Mouse (Mus musculus) MEL (cell line): ENCODE measurements around the gene Crat. TPM values are rescaled to one million over a fixed set of nuclear protein-coding genes. Genes with fewer than 3 reads are reported as not detected.
A peak's percentile ranks its signal among the peaks of the same experiment; 100 is the strongest.

ENCODE experiments used
- DNase-seq: peaks from one replicate; pipeline ENCODE4 v3.0.0; 2011; ENCODE audit warnings: low read depth, low spot score
- H3K27ac ChIP-seq: 2 replicates; pipeline ENCODE4 v1.5.1; 2012; ENCODE audit warnings: low read depth, mild to moderate bottlenecking, control low read depth, low read length, moderate library complexity; ENCODE audit not compliant: control insufficient read depth
- H3K27me3 ChIP-seq, 2 experiments: fragments of 150-350 bp in 1 of 2; sonication (generic) in 1 of 2; 2 replicates each; pipeline ENCODE4 v1.6.1; 2012; ENCODE audit warnings: low read length in 2 of 2, mild to moderate bottlenecking in 2 of 2, improper control_type of control experiment in 1 of 2, moderate library complexity in 1 of 2; ENCODE audit not compliant: insufficient read depth in 2 of 2, control insufficient read depth in 1 of 2
- H3K36me3 ChIP-seq, 2 experiments: 2 replicates each; pipeline ENCODE4 v1.6.1; 2012 to 2014; ENCODE audit warnings: low read length in 2 of 2, improper control_type of control experiment in 1 of 2, inconsistent platforms in 1 of 2, mild to moderate bottlenecking in 1 of 2; ENCODE audit not compliant: insufficient read depth in 2 of 2, control insufficient read depth in 1 of 2
- H3K4me1 ChIP-seq, 2 experiments: fragments of 150-350 bp in 1 of 2; sonication (generic) in 1 of 2; 2 replicates each; pipeline ENCODE4 v1.6.1; 2012; ENCODE audit warnings: low read length in 2 of 2, improper control_type of control experiment in 1 of 2, mild to moderate bottlenecking in 1 of 2; ENCODE audit not compliant: insufficient read depth in 2 of 2, control insufficient read depth in 1 of 2
- H3K4me3 ChIP-seq, 2 experiments: fragments of 150-350 bp in 1 of 2; sonication (generic) in 1 of 2; 2 replicates each; pipeline ENCODE4 v1.5.1; 2012; ENCODE audit warnings: low read depth in 2 of 2, low read length in 2 of 2, mild to moderate bottlenecking in 2 of 2, moderate library complexity in 2 of 2, control low read depth in 1 of 2, improper control_type of control experiment in 1 of 2; ENCODE audit not compliant: control insufficient read depth in 1 of 2, insufficient read depth in 1 of 2
- H3K79me2 ChIP-seq: 2 replicates; pipeline ENCODE4 v1.6.1; 2012; ENCODE audit warnings: mild to moderate bottlenecking, low read length, moderate library complexity; ENCODE audit not compliant: control insufficient read depth, poor library complexity, insufficient read depth
- H3K9ac ChIP-seq: 2 replicates; pipeline ENCODE4 v1.6.1; 2012; ENCODE audit warnings: low read depth, mild to moderate bottlenecking, control low read depth, low read length, moderate library complexity; ENCODE audit not compliant: control insufficient read depth, poor library complexity, severe bottlenecking
- H3K9me3 ChIP-seq: fragments of 150-350 bp; sonication (generic); replicated peaks from 2 replicates; pipeline ENCODE4 v1.6.1; 2012; ENCODE audit warnings: mild to moderate bottlenecking, low read length, improper control_type of control experiment, moderate library complexity; ENCODE audit not compliant: insufficient read depth
- BHLHE40 ChIP-seq: IDR thresholded peaks from 2 replicates; pipeline ENCODE4 v1.6.1; 2012; ENCODE audit warnings: low read depth, mild to moderate bottlenecking, inconsistent platforms, low read length, improper control_type of control experiment, borderline replicate concordance
- CHD2 ChIP-seq: IDR thresholded peaks from 2 replicates; pipeline ENCODE4 v1.6.1; 2011; ENCODE audit warnings: low read length, improper control_type of control experiment
- CTCF ChIP-seq, 3 experiments: IDR thresholded peaks in 2 of 3; conservative IDR thresholded peaks in 1 of 3; 2 replicates each; pipeline ENCODE4 v1.5.1; 2011 to 2012; ENCODE audit warnings: low read length in 3 of 3, low read depth in 2 of 3, mild to moderate bottlenecking in 2 of 3, improper control_type of control experiment in 1 of 3, inconsistent platforms in 1 of 3, mixed read lengths in 1 of 3, moderate library complexity in 1 of 3; ENCODE audit not compliant: control insufficient read depth in 1 of 3, insufficient read depth in 1 of 3, poor library complexity in 1 of 3, severe bottlenecking in 1 of 3
- E2F4 ChIP-seq: IDR thresholded peaks from 2 replicates; pipeline ENCODE4 v1.6.1; 2011; ENCODE audit warnings: low read depth, low read length, improper control_type of control experiment, borderline replicate concordance
- EP300 ChIP-seq, 2 experiments: IDR thresholded peaks; 2 replicates each; pipeline ENCODE4 v1.6.1; 2011; ENCODE audit warnings: improper control_type of control experiment in 2 of 2, low read length in 2 of 2, low read depth in 1 of 2, mild to moderate bottlenecking in 1 of 2
- GABPA ChIP-seq: IDR thresholded peaks from 2 replicates; pipeline ENCODE4 v1.6.1; 2012; ENCODE audit warnings: low read depth, mild to moderate bottlenecking, inconsistent platforms, low read length, improper control_type of control experiment, moderate library complexity
- MAFK ChIP-seq: IDR thresholded peaks from 2 replicates; pipeline ENCODE4 v1.6.1; 2011; ENCODE audit warnings: low read depth, mild to moderate bottlenecking, low read length, improper control_type of control experiment, borderline replicate concordance
- MAZ ChIP-seq: IDR thresholded peaks from 2 replicates; pipeline ENCODE4 v1.6.1; 2012; ENCODE audit warnings: low read depth, mild to moderate bottlenecking, inconsistent platforms, low read length, improper control_type of control experiment
- MEF2A ChIP-seq: IDR thresholded peaks from 2 replicates; pipeline ENCODE4 v1.6.1; 2014; ENCODE audit warnings: low read depth, mild to moderate bottlenecking, inconsistent platforms, low read length, improper control_type of control experiment; ENCODE audit not compliant: poor library complexity, insufficient replicate concordance, severe bottlenecking; ENCODE audit errors: extremely low read depth
- MXI1 ChIP-seq: IDR thresholded peaks from 2 replicates; pipeline ENCODE4 v1.6.1; 2011; ENCODE audit warnings: mild to moderate bottlenecking, low read depth, low read length, improper control_type of control experiment
- MYC ChIP-seq: IDR thresholded peaks from 2 replicates; pipeline ENCODE4 v1.6.1; 2011; ENCODE audit warnings: low read depth, mild to moderate bottlenecking, low read length, improper control_type of control experiment, moderate library complexity
- NRF1 ChIP-seq: IDR thresholded peaks from 2 replicates; pipeline ENCODE4 v1.6.1; 2014; ENCODE audit warnings: low read depth, mild to moderate bottlenecking, inconsistent platforms, low read length, improper control_type of control experiment, moderate library complexity; ENCODE audit not compliant: poor library complexity, insufficient read depth, severe bottlenecking
- POLR2A ChIP-seq, 2 experiments: IDR thresholded peaks; 2 replicates each; pipeline ENCODE4 v1.6.1; 2011 to 2012; ENCODE audit warnings: low read length in 2 of 2, mild to moderate bottlenecking in 2 of 2, control low read depth in 1 of 2, improper control_type of control experiment in 1 of 2, low read depth in 1 of 2, moderate library complexity in 1 of 2; ENCODE audit not compliant: control insufficient read depth in 1 of 2, insufficient read depth in 1 of 2, poor library complexity in 1 of 2
- POLR2AphosphoS5 ChIP-seq: IDR thresholded peaks from 2 replicates; pipeline ENCODE4 v1.6.1; 2012; ENCODE audit warnings: low read depth, borderline replicate concordance, mild to moderate bottlenecking, inconsistent platforms, low read length, moderate library complexity, mixed read lengths
- RAD21 ChIP-seq: IDR thresholded peaks from 2 replicates; pipeline ENCODE4 v1.6.1; 2011; ENCODE audit warnings: mild to moderate bottlenecking, low read depth, low read length, improper control_type of control experiment
- SIN3A ChIP-seq: IDR thresholded peaks from 2 replicates; pipeline ENCODE4 v1.6.1; 2012; ENCODE audit warnings: low read length, improper control_type of control experiment, inconsistent platforms
- SMC3 ChIP-seq: IDR thresholded peaks from 2 replicates; pipeline ENCODE4 v1.6.1; 2011; ENCODE audit warnings: low read depth, low read length, improper control_type of control experiment
- TCF12 ChIP-seq: IDR thresholded peaks from 2 replicates; pipeline ENCODE4 v1.6.1; 2014; ENCODE audit warnings: low read depth, mild to moderate bottlenecking, inconsistent platforms, low read length, improper control_type of control experiment, moderate library complexity
- USF2 ChIP-seq, 2 experiments: IDR thresholded peaks; 2 replicates each; pipeline ENCODE4 v1.6.1; 2011 to 2012; ENCODE audit warnings: improper control_type of control experiment in 2 of 2, low read length in 2 of 2, borderline replicate concordance in 1 of 2, inconsistent platforms in 1 of 2, low read depth in 1 of 2, mild to moderate bottlenecking in 1 of 2; ENCODE audit not compliant: insufficient read depth in 1 of 2
- ZNF384 ChIP-seq: IDR thresholded peaks from 2 replicates; pipeline ENCODE4 v1.6.1; 2012; ENCODE audit warnings: low read depth, mild to moderate bottlenecking, inconsistent platforms, low read length, improper control_type of control experiment
- polyA plus RNA-seq, 2 experiments: library from polyadenylated mRNA; stranded (reverse) in 1 of 2; unstranded in 1 of 2; fragments of >175 nt in 1 of 2; fragments of >200 nt in 1 of 2; gene quantifications; 2 replicates each; pipeline versions ENCODE4 v1.2.1 to v1.2.4; 2012; ENCODE audit warnings: low replicate concordance in 2 of 2, low read depth in 1 of 2; ENCODE audit not compliant: insufficient read length in 2 of 2, insufficient read depth in 1 of 2, missing spikeins in 1 of 2
- total RNA-seq: library from RNA; depleted of rRNA; stranded (reverse); fragments of 300-350 nt; gene quantifications from 2 replicates; pipeline ENCODE4 v1.2.3, GENCODE M21; 2012

Crat gene
- total and polyA plus RNA-seq, 3 experiments = 22.0 to 93.9 TPM; not detected in 1

DNA sequence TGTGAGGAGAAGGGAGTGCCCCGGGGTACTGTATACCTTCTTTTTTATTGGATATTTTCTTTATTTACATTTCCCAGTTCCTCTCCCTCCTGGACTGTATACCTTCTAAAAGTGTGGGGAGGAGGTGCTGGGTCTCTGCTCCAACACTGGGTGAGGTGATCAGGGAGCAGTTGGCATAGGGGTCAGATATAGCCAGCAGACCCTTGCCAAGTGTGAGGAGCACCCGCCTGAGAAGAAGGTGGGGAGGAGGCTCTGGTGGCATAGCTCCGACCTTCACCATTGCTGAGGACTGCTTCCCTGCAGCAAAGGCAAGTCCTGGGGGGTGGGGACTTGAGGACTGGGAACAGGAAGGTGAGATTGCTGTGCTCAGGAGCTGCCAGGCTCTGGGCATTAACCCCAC is 35.9 kb upstream of the Crat start:
- H3K4me1 ChIP-seq = peaks cover 0 to 9% of the 10 kb centered on the region in 2 experiments; a peak in 3 of 4 replicates
- peaks cover 2 to 5% of the 10 kb centered on the region in 2 experiments; a peak in 3 of 4 replicates for H3K36me3 ChIP-seq
- H3K27me3 ChIP-seq = no peaks in the 10 kb centered on the region
- no peak overlapping the region for H3K27ac ChIP-seq
- H3K9me3 ChIP-seq = no peaks in the 10 kb centered on the region
- no peak for DNase-seq
- no peaks in the 10 kb centered on the region for H3K79me2 ChIP-seq
- TF ChIP-seq RAD21 (no peak), MXI1 (no peak), CHD2 (no peak), MAFK (no peak), NRF1 (no peak), MYC (no peak), BHLHE40 (no peak), EP300 (IDR thresholded peaks at IDR 0.05; ENCODE audit: low read depth in 1 of 2, low read length in 2 of 2) (no peak), MAZ (no peak), CTCF (IDR thresholded peaks at IDR 0.05 in 2 of 3, conservative IDR thresholded peaks at IDR 0.05 in 1 of 3; ENCODE audit: control insufficient read depth in 1 of 3, insufficient read depth in 1 of 3, low read depth in 2 of 3, low read length in 3 of 3, poor library complexity in 1 of 3, severe bottlenecking in 1 of 3) (no peak)
- no peak overlapping the region for H3K9ac ChIP-seq
- H3K4me3 ChIP-seq = no peak overlapping the region

DNA sequence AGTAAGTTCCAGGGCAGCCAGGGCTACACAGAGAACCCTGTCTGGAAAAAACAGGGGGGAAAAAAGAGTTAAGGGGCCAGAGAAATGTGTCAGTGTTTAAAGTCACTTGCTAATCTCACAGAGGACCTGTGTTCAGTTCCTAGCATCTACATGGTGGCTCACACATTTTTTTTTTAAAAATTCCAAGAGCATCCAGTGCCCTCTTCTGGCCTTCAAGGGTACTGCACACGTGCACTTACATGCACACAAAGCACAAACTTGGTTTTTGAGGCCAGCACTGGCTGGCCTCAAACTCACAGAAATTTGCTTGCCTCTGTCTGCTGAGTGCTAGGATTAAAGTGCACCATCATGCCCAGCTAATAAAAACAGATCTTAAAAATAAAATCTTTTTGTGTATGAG is 34.9 kb upstream of the Crat start:
- H3K27me3 ChIP-seq = no peaks in the 10 kb centered on the region
- no peaks in the 10 kb centered on the region for H3K9me3 ChIP-seq
- H3K4me3 ChIP-seq = no peak overlapping the region
- no peak overlapping the region for H3K27ac ChIP-seq
- DNase-seq = peak; percentile 57
- peaks cover 0 to 9% of the 10 kb centered on the region in 2 experiments; a peak in 3 of 4 replicates for H3K4me1 ChIP-seq
- no peaks in the 10 kb centered on the region for H3K79me2 ChIP-seq
- no peak overlapping the region for H3K9ac ChIP-seq
- TF ChIP-seq MEF2A (no peak), GABPA (no peak), MYC (0 out of 2 replicates have a peak, but pooled peaks have one; percentile 24), EP300 (IDR thresholded peaks at IDR 0.05; ENCODE audit: low read depth in 1 of 2, low read length in 2 of 2) (no peak), POLR2A (IDR thresholded peaks at IDR 0.05; ENCODE audit: control insufficient read depth in 1 of 2, insufficient read depth in 1 of 2, low read depth in 1 of 2, low read length in 2 of 2, poor library complexity in 1 of 2) (0 out of 4 replicates have a peak, but pooled peaks of 1 of the 2 experiments have one; percentile 1), USF2 (IDR thresholded peaks at IDR 0.05; ENCODE audit: borderline replicate concordance in 1 of 2, insufficient read depth in 1 of 2, low read depth in 1 of 2, low read length in 2 of 2) (no peak), ZNF384 (peak; percentile 93), SMC3 (peak; percentile 22; the same call in 1 of the 2 replicates), SIN3A (no peak), POLR2AphosphoS5 (no peak), CTCF (IDR thresholded peaks at IDR 0.05 in 2 of 3, conservative IDR thresholded peaks at IDR 0.05 in 1 of 3; ENCODE audit: control insufficient read depth in 1 of 3, insufficient read depth in 1 of 3, low read depth in 2 of 3, low read length in 3 of 3, poor library complexity in 1 of 3, severe bottlenecking in 1 of 3) (peak; percentile 55 to 79 (median 56)), E2F4 (no peak), TCF12 (no peak)
- H3K36me3 ChIP-seq = peaks cover 2 to 5% of the 10 kb centered on the region in 2 experiments; a peak in 3 of 4 replicates
